Mouse (Mus musculus) ZHBTc4 (cell line): ENCODE measurements at regions not wholly inside any gene's neighbourhood (a gene's known extent, or its start where the extent isn't known, plus 50 kb on each side); places are given as distances from the start of the nearest gene placed in this dataset.
A peak's percentile ranks its signal among the peaks of the same experiment; 100 is the strongest.

Experiments used
- DNase-seq: peaks from one replicate; pipeline ENCODE4 v3.0.0-alpha.2; 2011; ENCODE audit warnings: low read depth, low spot score

- no peak for DNase-seq
Measured at GRCm38 (mm10) chr2:174178801-174179200, 68.7 kb downstream of the Npepl1 start.

GRCm38 (mm10) chr2:174184797-174185196 lies 74.6 kb downstream of the Npepl1 start:
- DNase-seq, result no peak

GRCm38 (mm10) chr2:174191071-174191470 lies 80.9 kb downstream of the Npepl1 start:
- no peak for DNase-seq

GRCm38 (mm10) chr2:174191516-174191915 lies 81.4 kb downstream of the Npepl1 start:
- DNase-seq, result no peak

- no peak for DNase-seq
Measured at GRCm38 (mm10) chr2:174192026-174192425, 81.9 kb downstream of the Npepl1 start.

- DNase-seq, result no peak
Measured at GRCm38 (mm10) chr2:174193506-174193905, 83.4 kb downstream of the Npepl1 start.

- no peak for DNase-seq
Measured at GRCm38 (mm10) chr2:174195651-174196050, 85.5 kb downstream of the Npepl1 start.

GRCm38 (mm10) chr2:174196696-174197215 lies 86.6 kb downstream of the Npepl1 start:
- peak; percentile 38 for DNase-seq

GRCm38 (mm10) chr2:174197306-174197945 lies 86.7 kb upstream of the Gnas start:
- no peak for DNase-seq

GRCm38 (mm10) chr2:174198406-174198971 lies 85.6 kb upstream of the Gnas start:
- no peak for DNase-seq

GRCm38 (mm10) chr2:174199961-174200862 lies 83.9 kb upstream of the Gnas start:
- no peak for DNase-seq

- DNase-seq, result no peak
Measured at GRCm38 (mm10) chr2:174203412-174203811, 80.7 kb upstream of the Gnas start.

- DNase-seq, result no peak
Measured at GRCm38 (mm10) chr2:174211681-174212080, 72.4 kb upstream of the Gnas start.

GRCm38 (mm10) chr2:174226660-174227059 lies 57.5 kb upstream of the Gnas start:
- no peak for DNase-seq
